Mouse (Mus musculus) limb, embryonic 14.5 days (tissue): ENCODE results near the gene Gm37240. TPM values are rescaled to one million over a fixed set of nuclear protein-coding genes. Genes with fewer than 3 reads are reported as not detected.

ENCODE experiments used
- ATAC-seq: fragments of 200-750 bp; cut with Nextera tagmentation; 2 replicates; pipeline ENCODE4 v1.8.0; 2017; ENCODE audit warnings: low read depth, moderate number of reproducible peaks, moderate TSS enrichment; ENCODE audit not compliant: low FRiP score
- DNase-seq: peaks from one replicate; pipeline ENCODE4 v3.0.0-alpha.2; 2015; ENCODE audit warnings: low spot score
- H3K27ac ChIP-seq: fragments of 300-500 bp; sonication (generic); replicated peaks from 2 replicates; pipeline ENCODE4 v1.5.1; 2014; ENCODE audit warnings: low read depth, mild to moderate bottlenecking, low read length, moderate library complexity, mixed read lengths
- H3K27me3 ChIP-seq: fragments of 300-500 bp; sonication (generic); 2 replicates; pipeline ENCODE4 v1.6.1; 2014; ENCODE audit warnings: low read length, mixed read lengths; ENCODE audit not compliant: control insufficient read depth, insufficient read depth
- H3K36me3 ChIP-seq: fragments of 300-500 bp; sonication (generic); 2 replicates; pipeline ENCODE4 v1.6.1; 2014; ENCODE audit warnings: mild to moderate bottlenecking, low read length, moderate library complexity, mixed read lengths; ENCODE audit not compliant: control insufficient read depth, insufficient read depth
- H3K4me1 ChIP-seq: fragments of 300-500 bp; sonication (generic); 2 replicates; pipeline ENCODE4 v1.6.1; 2014; ENCODE audit warnings: antibody characterized with exemption, low read length, mixed read lengths; ENCODE audit not compliant: control insufficient read depth, insufficient read depth
- H3K4me2 ChIP-seq: fragments of 300-500 bp; sonication (generic); replicated peaks from 2 replicates; pipeline ENCODE4 v1.6.1; 2014; ENCODE audit warnings: low read depth, mild to moderate bottlenecking, low read length, moderate library complexity; ENCODE audit not compliant: severe bottlenecking
- H3K4me3 ChIP-seq: fragments of 300-500 bp; sonication (generic); replicated peaks from 2 replicates; pipeline ENCODE4 v1.5.1; 2014; ENCODE audit warnings: low read length
- H3K9ac ChIP-seq: fragments of 300-500 bp; sonication (generic); 2 replicates; pipeline ENCODE4 v1.6.1; 2014; ENCODE audit warnings: mild to moderate bottlenecking, low read depth, low read length, moderate library complexity; ENCODE audit not compliant: severe bottlenecking
- H3K9me3 ChIP-seq: fragments of 300-500 bp; sonication (generic); 2 replicates; pipeline ENCODE4 v1.6.1; 2016; ENCODE audit warnings: low read length; ENCODE audit not compliant: control insufficient read depth
- POLR2A ChIP-seq: fragments of 200-500 bp; IDR thresholded peaks from 2 replicates; pipeline ENCODE4 v1.8.0; 2012; ENCODE audit warnings: inconsistent platforms, mild to moderate bottlenecking, moderate library complexity, borderline replicate concordance; ENCODE audit not compliant: insufficient read depth, insufficient read length; ENCODE audit errors: extremely low read depth
- WGBS: fragments of 180-500 bp; shearing (Covaris S2); extraction: QIAGEN DNeasy Blood & Tissue Kit; methylation state at CpG from one replicate; pipeline ENCODE4 v1.1.7; 2014; 5-methylcytosine and 5-hydroxymethylcytosine counted together
- polyA plus RNA-seq, 2 experiments: library from polyadenylated mRNA; depleted of rRNA in 1 of 2; stranded (reverse) in 1 of 2; unstranded in 1 of 2; fragments of >200 nt; fragmentation: Nextera tagmentation in 1 of 2; extraction: Ambion mirVana in 1 of 2; gene quantifications; 2 replicates each; pipeline versions ENCODE4 v1.2.1 to v1.2.3; 2012 to 2014

Gm37240 gene
- polyA plus RNA-seq, 2 experiments, result 2.0 to 13.4 TPM

- TF ChIP-seq POLR2A, result no peak
- H3K4me2 ChIP-seq, result no peak overlapping the region
- DNase-seq, result no peak
- no peaks in the 10 kb centered on the region for H3K4me1 ChIP-seq
- no peaks in the 10 kb centered on the region for H3K36me3 ChIP-seq
- H3K9me3 ChIP-seq, result no peaks in the 10 kb centered on the region
- H3K27me3 ChIP-seq, result no peaks in the 10 kb centered on the region
- no peak overlapping the region for H3K27ac ChIP-seq
- no peak overlapping the region for H3K4me3 ChIP-seq
- 80% methylated on average over 2 of the region's 2 CpGs for WGBS
- H3K9ac ChIP-seq, result no peak overlapping the region
- no peak for ATAC-seq
Observed at GRCm38 (mm10) chr3:84689656-84690055, 1197.7 kb downstream of the Gm37240 start.

- 75% methylated on average over 5 of the region's 5 CpGs for WGBS
- H3K9ac ChIP-seq, result no peak overlapping the region
- H3K27me3 ChIP-seq, result no peaks in the 10 kb centered on the region
- no peaks in the 10 kb centered on the region for H3K4me1 ChIP-seq
- ATAC-seq, result no peak
- H3K4me3 ChIP-seq, result no peak overlapping the region
- no peak for DNase-seq
- no peak overlapping the region for H3K27ac ChIP-seq
- H3K4me2 ChIP-seq, result no peak overlapping the region
- no peaks in the 10 kb centered on the region for H3K9me3 ChIP-seq
- no peak for TF ChIP-seq POLR2A
- no peaks in the 10 kb centered on the region for H3K36me3 ChIP-seq
Observed at GRCm38 (mm10) chr3:84688176-84688575, 1199.1 kb downstream of the Gm37240 start.

- DNase-seq, result no peak
- Histone ChIP-seq H3K36me3 (no peaks in the 10 kb centered on the region), H3K27ac (no peak overlapping the region), H3K4me2 (no peak overlapping the region), H3K9ac (no peak overlapping the region), H3K4me1 (no peaks in the 10 kb centered on the region), H3K9me3 (no peaks in the 10 kb centered on the region), H3K27me3 (no peaks in the 10 kb centered on the region), H3K4me3 (no peak overlapping the region)
- TF ChIP-seq POLR2A, result no peak
- ATAC-seq, result no peak
- 43% methylated on average over 2 of the region's 2 CpGs for WGBS
Observed at GRCm38 (mm10) chr3:84687488-84687846, 1199.9 kb downstream of the Gm37240 start.

GRCm38 (mm10) chr3:84686799-84687487 lies 1200.4 kb downstream of the Gm37240 start:
- H3K27ac ChIP-seq, result no peak overlapping the region
- H3K9ac ChIP-seq, result no peak overlapping the region
- H3K9me3 ChIP-seq, result no peaks in the 10 kb centered on the region
- no peak overlapping the region for H3K4me3 ChIP-seq
- H3K4me1 ChIP-seq, result no peaks in the 10 kb centered on the region
- no peak for DNase-seq
- no peaks in the 10 kb centered on the region for H3K27me3 ChIP-seq
- ATAC-seq, result no peak
- no peak for TF ChIP-seq POLR2A
- no peak overlapping the region for H3K4me2 ChIP-seq
- 56% methylated on average over 7 of the region's 7 CpGs for WGBS
- no peaks in the 10 kb centered on the region for H3K36me3 ChIP-seq

GRCm38 (mm10) chr3:84686294-84686672 lies 1201.0 kb downstream of the Gm37240 start:
- no peak for TF ChIP-seq POLR2A

GRCm38 (mm10) chr3:84685662-84686293 lies 1201.5 kb downstream of the Gm37240 start:
- TF ChIP-seq POLR2A, result no peak
- no peaks in the 10 kb centered on the region for H3K4me1 ChIP-seq
- ATAC-seq (no peak), DNase-seq (no peak)
- H3K27me3 ChIP-seq, result no peaks in the 10 kb centered on the region
- no peaks in the 10 kb centered on the region for H3K9me3 ChIP-seq
- no peak overlapping the region for H3K4me3 ChIP-seq
- H3K9ac ChIP-seq, result no peak overlapping the region
- no peak overlapping the region for H3K27ac ChIP-seq
- H3K36me3 ChIP-seq, result no peaks in the 10 kb centered on the region
- no peak overlapping the region for H3K4me2 ChIP-seq
- WGBS, result 70% methylated on average over 8 of the region's 8 CpGs

More at GRCm38 (mm10) chr3:84686294-84686672, 1201.0 kb downstream of the Gm37240 start:
- Histone ChIP-seq H3K27me3 (no peaks in the 10 kb centered on the region), H3K9ac (no peak overlapping the region), H3K4me3 (no peak overlapping the region), H3K9me3 (no peaks in the 10 kb centered on the region), H3K36me3 (no peaks in the 10 kb centered on the region), H3K4me2 (no peak overlapping the region), H3K4me1 (no peaks in the 10 kb centered on the region), H3K27ac (no peak overlapping the region)
- no peak for ATAC-seq
- WGBS, result 82% methylated on average over 2 of the region's 2 CpGs
- DNase-seq, result no peak
